Mouse (Mus musculus) forebrain, embryonic 11.5 days (tissue): ENCODE data around the gene Pef1. TPM values are rescaled to one million over a fixed set of nuclear protein-coding genes. Genes with fewer than 3 reads are reported as not detected.
A peak's percentile ranks its signal among the peaks of the same experiment; 100 is the strongest.

Experiments
- ATAC-seq: fragments of 200-750 bp; cut with Nextera tagmentation; replicated peaks from 2 replicates; pipeline ENCODE4 v1.8.0; 2017; ENCODE audit warnings: moderate TSS enrichment; ENCODE audit not compliant: low FRiP score
- DNase-seq: peaks from one replicate; pipeline ENCODE4 v3.0.0-alpha.2; 2017; ENCODE audit warnings: low spot score
- H3K27ac ChIP-seq: fragments of 300-500 bp; sonication (generic); 2 replicates; pipeline ENCODE4 v1.5.1; 2014; ENCODE audit warnings: low read depth, low read length
- H3K27me3 ChIP-seq: fragments of 300-500 bp; sonication (generic); 2 replicates; pipeline ENCODE4 v1.6.1; 2014; ENCODE audit warnings: mild to moderate bottlenecking, low read length, mixed read lengths; ENCODE audit not compliant: control insufficient read depth, insufficient read depth
- H3K36me3 ChIP-seq: fragments of 300-500 bp; sonication (generic); 2 replicates; pipeline ENCODE4 v1.6.1; 2014; ENCODE audit warnings: mild to moderate bottlenecking, low read length, moderate library complexity, mixed read lengths; ENCODE audit not compliant: control insufficient read depth, insufficient read depth
- H3K4me1 ChIP-seq: fragments of 300-500 bp; sonication (generic); replicated peaks from 2 replicates; pipeline ENCODE4 v1.6.1; 2014; ENCODE audit warnings: low read length, mixed read lengths; ENCODE audit not compliant: control insufficient read depth, insufficient read depth
- H3K4me2 ChIP-seq: fragments of 300-500 bp; sonication (generic); 2 replicates; pipeline ENCODE4 v1.6.1; 2014; ENCODE audit warnings: low read depth, mild to moderate bottlenecking, low read length, moderate library complexity, mixed read lengths; ENCODE audit not compliant: severe bottlenecking
- H3K4me3 ChIP-seq: fragments of 300-500 bp; sonication (generic); 2 replicates; pipeline ENCODE4 v1.5.1; 2014; ENCODE audit warnings: low read depth, low read length
- H3K9ac ChIP-seq: fragments of 300-500 bp; sonication (generic); 2 replicates; pipeline ENCODE4 v1.6.1; 2014; ENCODE audit warnings: low read length
- H3K9me3 ChIP-seq: fragments of 300-500 bp; sonication (generic); 2 replicates; pipeline ENCODE4 v1.6.1; 2016; ENCODE audit warnings: low read length, mixed read lengths; ENCODE audit not compliant: control insufficient read depth
- WGBS: fragments of 180-500 bp; shearing (Covaris S2); extraction: QIAGEN DNeasy Blood & Tissue Kit; methylation state at CpG from one replicate; pipeline ENCODE4 v1.1.7; 2014; 5-methylcytosine and 5-hydroxymethylcytosine counted together
- polyA plus RNA-seq: library from polyadenylated mRNA; unstranded; fragments of >200 nt; fragmentation: Nextera tagmentation; extraction: Ambion mirVana; gene quantifications from 2 replicates; pipeline ENCODE4 v1.2.1, GENCODE M21; 2014

Gene Pef1
- polyA plus RNA-seq, 1 experiment from 2014 or later = 62.7 TPM

DNA sequence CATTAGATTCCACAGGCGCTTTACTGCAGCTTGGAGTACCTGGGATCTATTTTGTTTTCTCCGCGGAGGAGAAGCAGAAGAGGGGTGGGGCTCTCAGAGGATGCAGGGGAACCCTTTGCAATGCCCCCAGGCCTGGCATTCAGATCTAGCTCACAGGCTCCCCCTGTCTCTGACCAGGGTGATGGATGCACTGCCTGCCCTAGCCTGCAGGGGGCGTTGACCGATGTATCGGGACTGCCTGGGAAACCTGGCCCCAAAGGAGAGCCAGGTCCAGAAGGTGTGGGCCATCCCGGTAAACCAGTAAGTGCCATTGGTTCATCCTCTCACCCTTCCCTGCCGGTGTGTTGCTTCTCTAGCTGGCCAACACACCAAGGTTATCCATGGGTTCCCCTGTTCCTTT, 35.5 kb upstream of the Pef1 start:
- no peaks in the 10 kb centered on the region for H3K4me1 ChIP-seq
- 0 out of 2 replicates have a peak, but pooled peaks cover 2% of the 10 kb centered on the region for H3K27me3 ChIP-seq
- H3K4me2 ChIP-seq = no peak overlapping the region
- H3K9me3 ChIP-seq = no peaks in the 10 kb centered on the region
- H3K9ac ChIP-seq = no peak overlapping the region
- no peaks in the 10 kb centered on the region for H3K36me3 ChIP-seq
- no peak overlapping the region for H3K27ac ChIP-seq
- H3K4me3 ChIP-seq = no peak overlapping the region
- ATAC-seq = no peak
- DNase-seq = peak; percentile 64
- 5% methylated on average over 8 of the region's 8 CpGs for WGBS

DNA sequence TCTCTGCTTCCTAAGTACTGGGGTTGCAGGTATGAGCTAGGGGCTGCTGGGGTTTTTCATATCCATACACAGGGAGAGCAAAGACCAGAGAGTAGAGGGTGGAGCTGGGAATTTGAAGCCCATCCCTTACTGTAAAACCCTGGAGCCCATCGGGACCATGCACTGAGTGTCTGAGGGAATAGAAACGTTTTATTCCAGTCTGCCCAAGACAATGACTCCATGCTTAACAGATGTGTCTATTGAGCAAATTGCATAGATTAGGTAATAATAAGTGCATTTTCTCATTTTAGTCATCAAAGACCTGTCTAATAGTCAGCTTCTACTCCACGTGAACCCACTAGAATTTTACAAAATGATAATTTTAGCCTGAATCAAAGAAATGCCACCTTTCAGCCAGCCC, 31.8 kb upstream of the Pef1 start:
- H3K4me1 ChIP-seq = no peaks in the 10 kb centered on the region
- no peak overlapping the region for H3K9ac ChIP-seq
- no peak overlapping the region for H3K27ac ChIP-seq
- H3K36me3 ChIP-seq = no peaks in the 10 kb centered on the region
- H3K27me3 ChIP-seq = no peaks in the 10 kb centered on the region
- no peaks in the 10 kb centered on the region for H3K9me3 ChIP-seq
- no peak for DNase-seq
- ATAC-seq = no peak
- no peak overlapping the region for H3K4me3 ChIP-seq
- H3K4me2 ChIP-seq = no peak overlapping the region
- WGBS = 73% methylated on average over 3 of the region's 3 CpGs

DNA sequence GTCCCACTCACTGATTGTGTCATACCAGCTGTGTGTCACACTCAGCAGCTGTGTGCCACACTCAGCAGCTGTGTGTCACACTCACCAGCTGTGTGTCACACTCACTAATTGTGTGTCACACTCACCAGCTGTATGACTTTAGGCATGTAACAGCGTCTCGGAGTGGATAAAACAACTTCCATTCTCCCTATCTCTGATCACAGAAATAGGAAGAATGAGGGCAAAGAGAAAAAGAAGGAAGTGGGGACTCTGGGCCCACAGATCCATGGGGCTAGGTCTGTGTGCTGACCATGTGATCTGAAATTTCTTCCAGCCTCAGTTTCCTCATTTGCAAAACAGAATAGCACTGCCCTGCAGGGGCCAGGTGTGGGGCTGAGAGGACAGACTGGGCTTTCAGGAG, 30.6 kb upstream of the Pef1 start:
- no peaks in the 10 kb centered on the region for H3K27me3 ChIP-seq
- no peak overlapping the region for H3K4me3 ChIP-seq
- no peak overlapping the region for H3K9ac ChIP-seq
- no peaks in the 10 kb centered on the region for H3K36me3 ChIP-seq
- 91% methylated on average over 2 of the region's 2 CpGs for WGBS
- H3K4me1 ChIP-seq = no peaks in the 10 kb centered on the region
- H3K9me3 ChIP-seq = no peaks in the 10 kb centered on the region
- H3K27ac ChIP-seq = no peak overlapping the region
- H3K4me2 ChIP-seq = no peak overlapping the region
- no peak for DNase-seq
- ATAC-seq = no peak

- Histone ChIP-seq H3K27ac (no peak overlapping the region), H3K27me3 (no peaks in the 10 kb centered on the region), H3K9ac (no peak overlapping the region), H3K4me1 (no peaks in the 10 kb centered on the region; the same call in 1 of the 2 replicates), H3K36me3 (no peaks in the 10 kb centered on the region), H3K4me2 (no peak overlapping the region), H3K9me3 (no peaks in the 10 kb centered on the region), H3K4me3 (no peak overlapping the region)
- ATAC-seq (no peak), DNase-seq (no peak)
- WGBS = 86% methylated on average over 4 of the region's 4 CpGs
These were observed 29.0 kb upstream of the Pef1 start for GRCm38 (mm10) chr4:130073367-130073766.

GRCm38 (mm10) chr4:130074761-130075515, 27.4 kb upstream of the Pef1 start:
- Histone ChIP-seq H3K27ac (no peak overlapping the region), H3K4me3 (no peak overlapping the region), H3K36me3 (no peaks in the 10 kb centered on the region), H3K4me1 (no peaks in the 10 kb centered on the region; the same call in 1 of the 2 replicates), H3K9ac (no peak overlapping the region), H3K9me3 (no peaks in the 10 kb centered on the region), H3K27me3 (no peaks in the 10 kb centered on the region), H3K4me2 (no peak overlapping the region)
- DNase-seq = no peak
- no peak for ATAC-seq
- WGBS = 73% methylated on average over 17 of the region's 17 CpGs

DNA sequence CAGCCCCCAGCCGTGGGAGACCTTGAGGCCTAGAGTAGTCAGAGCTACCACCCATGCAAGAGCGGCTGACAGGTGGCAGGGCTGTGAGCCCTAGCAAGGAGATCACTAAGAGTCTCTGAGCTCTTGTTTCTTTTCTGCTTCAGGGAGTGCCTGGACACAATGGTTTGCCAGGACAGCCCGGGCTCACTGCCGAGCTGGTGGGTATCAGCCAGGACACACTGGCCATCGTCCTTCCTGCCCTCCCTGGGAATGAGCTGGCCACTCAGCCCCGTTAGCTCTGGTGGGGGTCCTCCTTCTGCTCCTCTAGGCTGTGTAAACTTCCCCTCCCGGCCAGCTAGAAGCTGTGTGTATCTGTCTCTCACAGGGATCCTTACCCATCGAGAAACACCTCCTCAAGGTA, 25.5 kb upstream of the Pef1 start:
- H3K27ac ChIP-seq = no peak overlapping the region
- WGBS = 29% methylated on average over 8 of the region's 8 CpGs
- H3K4me2 ChIP-seq = no peak overlapping the region
- no peak overlapping the region for H3K4me3 ChIP-seq
- no peaks in the 10 kb centered on the region for H3K9me3 ChIP-seq
- no peak for DNase-seq
- H3K4me1 ChIP-seq = no peaks in the 10 kb centered on the region; the same call in 1 of the 2 replicates
- no peak overlapping the region for H3K9ac ChIP-seq
- no peaks in the 10 kb centered on the region for H3K36me3 ChIP-seq
- no peak for ATAC-seq
- no peaks in the 10 kb centered on the region for H3K27me3 ChIP-seq

- H3K4me1 ChIP-seq = no peaks in the 10 kb centered on the region; the same call in 1 of the 2 replicates
- H3K4me3 ChIP-seq = no peak overlapping the region
- H3K9ac ChIP-seq = no peak overlapping the region
- no peaks in the 10 kb centered on the region for H3K9me3 ChIP-seq
- no peaks in the 10 kb centered on the region for H3K27me3 ChIP-seq
- H3K27ac ChIP-seq = no peak overlapping the region
- no peak for ATAC-seq
- WGBS = 58% methylated on average over 17 of the region's 17 CpGs
- H3K4me2 ChIP-seq = no peak overlapping the region
- no peak for DNase-seq
- no peaks in the 10 kb centered on the region for H3K36me3 ChIP-seq
These were observed 23.4 kb upstream of the Pef1 start for GRCm38 (mm10) chr4:130078816-130079485.

DNA sequence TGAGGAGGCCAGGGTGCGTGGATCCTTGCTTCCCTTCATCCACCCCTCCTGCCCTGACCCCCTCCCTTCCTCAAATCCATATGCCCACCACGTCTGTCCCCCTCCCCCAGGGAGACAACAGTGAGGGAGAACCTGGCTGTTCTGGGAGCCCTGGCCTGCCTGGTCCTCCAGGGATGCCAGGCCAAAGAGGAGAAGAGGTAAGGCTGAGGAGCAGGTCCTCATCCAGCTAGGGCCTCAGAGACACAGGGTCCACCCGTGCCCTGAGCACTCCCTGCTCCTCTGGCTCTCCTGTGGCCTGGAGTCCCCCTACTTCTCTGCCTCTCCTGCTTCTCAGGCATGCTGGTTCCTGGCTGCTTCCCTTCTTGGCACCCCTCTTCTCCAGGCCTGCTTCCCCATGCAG, 22.8 kb upstream of the Pef1 start:
- Histone ChIP-seq H3K4me1 (no peaks in the 10 kb centered on the region; the same call in 1 of the 2 replicates), H3K27me3 (no peaks in the 10 kb centered on the region), H3K4me3 (no peak overlapping the region), H3K36me3 (no peaks in the 10 kb centered on the region), H3K4me2 (no peak overlapping the region), H3K27ac (no peak overlapping the region), H3K9ac (no peak overlapping the region), H3K9me3 (no peaks in the 10 kb centered on the region)
- ATAC-seq (no peak), DNase-seq (no peak)
- WGBS = 59% methylated on average over 3 of the region's 3 CpGs
